Mouse (Mus musculus) megakaryocyte, embryonic 14.5 days (primary cell): ENCODE results near the gene Plcb4.

Source experiments
- FLI1 ChIP-seq: IDR thresholded peaks from 2 replicates; pipeline ENCODE4 v1.6.1; 2012; ENCODE audit warnings: low read length, inconsistent platforms, mixed read lengths
- GATA1 ChIP-seq: IDR thresholded peaks from 3 replicates; pipeline ENCODE4 v1.6.1; 2012; ENCODE audit warnings: mixed read lengths, low read length, inconsistent platforms, borderline replicate concordance

DNA sequence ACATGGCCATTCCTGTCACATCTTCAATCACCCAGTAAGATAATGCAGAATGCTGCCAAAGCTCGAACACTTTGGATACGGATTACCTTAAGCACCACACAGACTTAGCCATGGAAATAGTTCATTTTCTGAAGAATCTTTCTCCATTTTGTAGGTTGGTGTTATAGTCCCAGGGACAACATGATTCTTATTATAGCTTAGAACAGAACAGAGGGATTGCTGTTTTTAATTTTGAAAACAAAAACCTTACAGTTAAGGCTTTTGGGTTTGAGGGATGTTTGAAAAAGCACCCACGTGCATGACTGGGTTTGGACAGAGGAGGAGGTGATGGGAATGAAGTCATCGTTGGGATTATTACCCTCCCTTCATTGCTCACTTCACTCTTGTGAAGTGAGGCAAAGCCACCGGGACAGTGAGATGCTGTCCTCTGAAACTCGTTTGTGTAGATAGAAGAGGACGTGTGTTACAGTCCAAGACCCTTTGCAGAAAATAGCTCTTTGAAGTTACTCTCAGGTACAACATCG is 18.2 kb downstream of the Plcb4 start:
- TF ChIP-seq GATA1 (no peak), FLI1 (no peak)
